Mouse (Mus musculus) naive thymus-derived CD4-positive, alpha-beta T cell, adult 2 months (primary cell): ENCODE results near the gene Smap2.

Experiments used
- DNase-seq: peaks from one replicate; pipeline ENCODE4 v3.0.0-alpha.2; 2011; ENCODE audit warnings: low read depth

Smap2 gene

GRCm38 (mm10) chr4:120974711-120975427, 42.2 kb downstream of the Smap2 start:
- DNase-seq = no peak

- DNase-seq = no peak
Measured at GRCm38 (mm10) chr4:120971842-120972241, 45.2 kb downstream of the Smap2 start.

DNA sequence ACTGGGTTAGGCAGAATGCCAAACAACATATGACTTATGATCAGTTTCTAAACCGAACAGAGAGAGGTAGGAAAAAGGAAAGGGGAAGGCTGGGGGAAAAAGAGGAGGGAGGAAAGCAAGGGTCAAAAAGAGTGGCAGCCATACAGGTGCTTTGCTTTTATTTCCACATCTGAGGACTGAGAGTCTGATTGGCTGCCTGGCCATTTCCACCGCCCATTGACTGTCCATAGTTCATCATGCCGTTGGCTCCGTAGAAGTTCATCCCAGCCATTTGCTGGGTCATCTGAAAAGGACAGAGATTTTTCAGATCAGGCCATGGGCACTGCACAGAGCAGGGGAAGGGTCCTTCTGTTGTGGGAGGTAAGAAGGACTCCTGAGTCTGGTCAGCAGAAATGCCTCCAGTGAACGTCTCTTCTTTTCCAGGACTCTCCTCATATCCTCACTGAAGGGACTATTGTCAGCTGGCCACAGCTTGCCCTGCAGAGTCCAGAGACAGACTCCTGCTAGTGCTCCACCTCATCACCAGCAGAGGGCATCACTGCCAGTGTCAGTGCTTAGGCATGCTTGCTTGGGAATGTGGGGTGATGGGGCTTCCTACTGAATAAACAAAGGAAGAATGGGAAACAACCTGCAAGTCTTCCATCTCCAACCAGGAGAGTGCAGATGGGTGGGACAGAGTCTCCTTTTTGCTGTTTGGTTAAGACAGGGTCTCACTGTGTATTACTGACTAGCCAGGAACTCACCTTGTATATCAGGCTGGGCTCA, 47.5 kb downstream of the Smap2 start:
- DNase-seq = no peak

GRCm38 (mm10) chr4:120968486-120968885, 48.6 kb downstream of the Smap2 start:
- DNase-seq = no peak

DNA sequence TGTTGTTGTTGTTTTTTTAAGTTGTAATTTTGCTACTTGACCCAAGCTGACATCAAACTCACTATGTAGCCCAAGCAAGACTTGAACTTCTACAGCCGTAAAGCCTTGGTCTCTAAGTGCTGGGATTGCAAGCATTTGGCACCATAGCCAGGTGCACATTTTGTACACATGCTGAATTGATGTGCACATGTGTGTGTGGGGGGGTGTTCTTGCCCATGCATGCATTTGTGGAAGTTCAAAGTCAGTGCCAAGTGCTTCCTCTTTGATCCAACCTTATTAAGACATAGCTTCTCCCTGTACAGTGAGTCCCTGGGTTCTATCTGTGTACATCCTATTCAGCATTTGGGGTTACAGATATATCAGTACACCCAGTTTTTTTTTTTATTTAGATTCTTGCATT, 61.5 kb downstream of the Smap2 start:
- DNase-seq = no peak

DNA sequence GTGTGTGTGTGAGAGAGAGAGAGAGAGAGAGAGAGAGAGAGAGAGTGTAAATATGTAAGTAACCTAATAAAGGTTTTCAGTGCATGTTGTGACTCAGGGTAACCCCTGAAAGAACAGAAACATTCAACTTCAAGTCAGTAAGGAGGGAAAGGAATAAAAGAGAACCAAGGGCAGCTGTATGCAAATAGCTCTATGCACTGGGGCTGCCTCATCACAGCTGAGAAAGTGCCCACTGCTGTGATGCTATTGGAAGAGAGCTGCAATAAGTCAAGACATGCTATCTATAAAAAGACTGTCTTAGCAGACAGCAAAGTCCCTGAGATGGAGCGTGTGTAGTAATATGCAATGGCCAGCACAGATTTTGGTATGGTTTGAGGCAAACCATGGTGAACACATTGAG, 63.4 kb downstream of the Smap2 start:
- no peak for DNase-seq

DNA sequence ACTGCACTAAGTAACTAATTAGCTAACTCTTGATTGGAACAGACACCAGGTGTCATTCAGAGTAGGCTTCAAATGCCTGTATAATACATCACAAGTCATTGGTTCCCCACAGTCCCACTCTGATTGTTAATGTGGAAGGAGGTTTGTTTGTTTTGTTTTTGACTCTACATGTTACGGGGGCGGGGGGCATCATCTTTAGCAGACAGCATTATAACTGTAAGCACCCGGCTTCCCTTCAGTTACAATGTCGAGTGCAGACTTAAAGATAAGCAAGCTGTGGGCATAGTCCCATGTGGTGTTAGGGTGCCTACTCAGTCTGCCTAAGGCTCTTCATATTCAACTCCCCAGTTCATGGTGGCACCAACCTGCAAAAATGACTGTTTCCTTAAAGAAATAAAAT, 64.0 kb downstream of the Smap2 start:
- DNase-seq = peak; percentile 26

GRCm38 (mm10) chr4:120952163-120952562, 64.9 kb downstream of the Smap2 start:
- peak; percentile 55 for DNase-seq

DNA sequence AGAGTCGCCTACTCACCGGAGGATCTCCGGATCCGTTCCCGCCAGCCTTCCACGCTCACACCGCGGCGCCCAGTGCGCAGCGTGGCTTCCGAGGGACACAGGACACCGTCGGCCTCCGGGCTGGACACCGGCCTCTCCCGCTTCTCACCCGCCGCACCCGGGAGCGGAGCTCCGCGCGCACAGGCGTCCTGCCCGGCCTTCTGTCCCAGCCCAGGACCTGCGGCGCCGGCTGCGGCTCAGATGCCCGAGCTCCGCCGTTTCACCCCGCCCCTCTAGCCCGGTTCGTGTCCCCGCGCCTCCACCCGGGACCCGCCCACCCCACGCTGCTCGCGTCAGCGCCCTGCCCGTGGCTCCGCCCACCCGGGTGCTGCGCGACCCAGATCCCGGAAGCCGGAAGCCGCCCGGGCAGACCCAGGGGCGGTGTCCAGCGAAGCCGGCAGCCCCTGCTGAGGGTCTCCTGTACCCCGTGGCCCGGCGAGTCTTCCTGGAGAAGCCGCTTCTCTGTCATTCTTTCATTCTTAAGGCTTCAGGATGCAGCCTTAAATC, 65.5 kb downstream of the Smap2 start, which contains the start of gene Zfp69:
TSS of gene Zfp69 (minus strand) at position 272 of the 546 bp plus-strand sequence.
- peak; percentile 94 for DNase-seq

GRCm38 (mm10) chr4:120950763-120951427, 66.2 kb downstream of the Smap2 start:
- DNase-seq = no peak

GRCm38 (mm10) chr4:120948938-120949337, 68.1 kb downstream of the Smap2 start:
- DNase-seq = no peak

DNA sequence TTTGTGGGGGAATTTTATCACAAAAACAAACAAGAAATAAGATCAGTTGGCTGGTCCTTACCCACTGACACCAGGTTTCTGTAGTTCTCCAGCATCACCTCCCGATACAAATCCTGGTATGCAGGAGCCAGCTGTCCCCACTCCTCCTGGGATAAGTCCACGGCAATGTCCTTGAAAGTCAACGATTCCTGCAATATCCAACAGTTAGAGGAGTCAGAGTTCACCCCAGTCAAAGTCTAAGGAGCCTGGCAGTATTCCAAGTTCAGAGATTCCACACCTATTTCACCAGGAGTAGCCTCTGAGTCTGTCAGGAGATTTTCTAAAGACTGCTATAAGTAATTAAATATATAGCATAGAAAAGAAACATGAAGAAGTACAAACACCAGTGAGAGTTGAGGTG, 82.0 kb downstream of the Smap2 start:
- DNase-seq = no peak

DNA sequence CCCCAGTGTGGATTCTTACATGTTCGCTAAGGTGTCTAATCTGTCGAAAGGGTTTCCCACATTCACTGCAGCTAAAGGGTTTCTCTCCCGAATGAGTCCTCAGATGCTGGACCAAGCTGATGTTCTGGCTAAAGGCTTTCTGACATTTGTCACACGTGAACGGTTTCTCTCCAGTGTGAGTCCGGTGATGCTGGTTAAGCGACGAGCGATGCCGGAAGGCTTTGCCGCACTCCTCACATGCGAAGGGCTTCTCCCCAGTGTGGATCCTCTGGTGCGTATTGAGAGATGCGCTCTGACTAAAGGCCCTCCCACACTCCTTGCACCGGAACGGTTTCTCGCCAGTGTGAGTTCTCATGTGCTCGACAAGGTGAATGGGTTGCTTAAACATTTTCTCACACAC, 86.3 kb downstream of the Smap2 start:
- no peak for DNase-seq

- DNase-seq = no peak
Measured at GRCm38 (mm10) chr4:120928686-120929085, 88.4 kb downstream of the Smap2 start.

- DNase-seq = peak; percentile 73
Measured at GRCm38 (mm10) chr4:120925386-120925785, 91.7 kb downstream of the Smap2 start.

- DNase-seq = peak; percentile 93
Measured at GRCm38 (mm10) chr4:120924554-120925299, 92.3 kb downstream of the Smap2 start, which contains the start of gene Exo5. Gene Exo5, minus strand, starts transcription at chr4:120925017.

- no peak for DNase-seq
Measured at GRCm38 (mm10) chr4:120921461-120921860, 95.6 kb downstream of the Smap2 start.
